Mouse (Mus musculus): Measurements from ENCODE around the gene Cntn1.
"Not testable (repeated sequence)": the region's sequence is repeated elsewhere in the genome, so short reads cannot be mapped to it uniquely, and the experiment has no call there.

Gene Cntn1

GRCm38 (mm10) chr15:92271801-92272365 is 220.9 kb downstream of the Cntn1 start:
- no peak for DNase-seq

GRCm38 (mm10) chr15:92276826-92277225 is 225.9 kb downstream of the Cntn1 start:
- no peak for DNase-seq

- DNase-seq, result no peak
Measured at GRCm38 (mm10) chr15:92277984-92278383, 227.0 kb downstream of the Cntn1 start.

- DNase-seq, result no peak
Measured at GRCm38 (mm10) chr15:92280966-92281365, 230.0 kb downstream of the Cntn1 start.

GRCm38 (mm10) chr15:92287616-92288015 is 236.7 kb downstream of the Cntn1 start:
- no peak for DNase-seq

GRCm38 (mm10) chr15:92296479-92296878 is 245.5 kb downstream of the Cntn1 start:
- DNase-seq, result no peak

- no peak for DNase-seq
Measured at GRCm38 (mm10) chr15:92302796-92303195, 251.8 kb downstream of the Cntn1 start.

GRCm38 (mm10) chr15:92304221-92304620 is 253.3 kb downstream of the Cntn1 start:
- DNase-seq, result no peak

- no peak for DNase-seq
Measured at GRCm38 (mm10) chr15:92321959-92322358, 271.0 kb downstream of the Cntn1 start.

GRCm38 (mm10) chr15:92327111-92327510 is 276.1 kb downstream of the Cntn1 start:
- DNase-seq, result no peak

- DNase-seq, result peak; percentile 13 to 28
Measured at GRCm38 (mm10) chr15:92340253-92340652, 289.3 kb downstream of the Cntn1 start.

GRCm38 (mm10) chr15:92341424-92341823 is 290.5 kb downstream of the Cntn1 start:
- peak; percentile 5 to 11 for DNase-seq

GRCm38 (mm10) chr15:92344136-92344869 is 293.3 kb downstream of the Cntn1 start:
- no peak for DNase-seq

- DNase-seq, result no peak
Measured at GRCm38 (mm10) chr15:92347426-92347825, 296.5 kb downstream of the Cntn1 start.

- no peak for DNase-seq
Measured at GRCm38 (mm10) chr15:92347902-92348301, 296.9 kb downstream of the Cntn1 start.

GRCm38 (mm10) chr15:92348453-92348852 is 297.5 kb downstream of the Cntn1 start:
- not testable (repeated sequence) for DNase-seq

- no peak for DNase-seq
Measured at GRCm38 (mm10) chr15:92364153-92364552, 313.2 kb downstream of the Cntn1 start.

GRCm38 (mm10) chr15:92364592-92364991 is 313.6 kb downstream of the Cntn1 start:
- DNase-seq, result no peak

All from B cell, adult 2 months (primary cell).